Mouse (Mus musculus) heart, adult 8-10 months (tissue): ENCODE measurements around the gene Ddx6. TPM values are rescaled to one million over a fixed set of nuclear protein-coding genes. Genes with fewer than 3 reads are reported as not detected.
"Not testable (repeated sequence)": the region's sequence is repeated elsewhere in the genome, so short reads cannot be mapped to it uniquely, and the experiment has no call there.

Experiments used
- DNase-seq: peaks from one replicate; pipeline ENCODE4 v3.0.0; 2022; ENCODE audit warnings: low spot score
- total RNA-seq, 4 experiments: library from RNA; stranded (reverse); gene quantifications; 2 replicates each; pipeline ENCODE4 v1.2.4; 2022

Ddx6 gene
- total RNA-seq, 4 experiments from 2014 or later = 78.5 to 93.2 (median 88.8) TPM

- no peak for DNase-seq
Measured at GRCm38 (mm10) chr9:44593886-44594285, 10.8 kb upstream of the Ddx6 start.

DNA sequence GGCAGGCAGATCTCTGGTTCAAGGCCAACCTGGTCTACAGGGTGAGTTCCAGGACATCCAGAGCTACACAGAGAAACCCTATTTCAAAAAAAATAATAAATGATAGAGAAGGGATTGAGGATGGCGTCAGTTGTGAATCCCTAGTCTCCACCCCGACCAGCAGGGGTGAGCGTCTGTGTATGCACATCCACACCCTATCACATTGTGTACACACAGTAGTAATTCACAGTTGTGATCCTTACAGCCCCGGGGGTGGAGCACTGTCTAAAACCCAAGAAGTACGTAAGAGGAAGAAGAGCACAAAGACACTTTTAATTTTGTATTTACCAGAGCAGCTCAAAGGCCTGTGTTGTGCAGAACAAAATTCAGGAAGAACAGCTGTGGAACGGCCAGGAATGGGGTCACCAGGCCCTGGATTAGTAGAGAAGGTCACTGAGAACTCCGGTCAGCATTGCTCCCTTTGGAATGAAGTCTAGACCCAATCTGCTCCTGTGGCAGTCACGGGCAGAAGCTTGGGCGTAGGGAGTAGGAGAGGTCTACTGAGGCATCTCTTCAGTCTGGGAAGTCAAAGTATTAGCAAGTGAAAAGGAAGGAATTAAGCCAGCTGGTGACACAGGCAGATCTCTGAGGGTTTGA, 9.7 kb upstream of the Ddx6 start:
- DNase-seq = no peak

DNA sequence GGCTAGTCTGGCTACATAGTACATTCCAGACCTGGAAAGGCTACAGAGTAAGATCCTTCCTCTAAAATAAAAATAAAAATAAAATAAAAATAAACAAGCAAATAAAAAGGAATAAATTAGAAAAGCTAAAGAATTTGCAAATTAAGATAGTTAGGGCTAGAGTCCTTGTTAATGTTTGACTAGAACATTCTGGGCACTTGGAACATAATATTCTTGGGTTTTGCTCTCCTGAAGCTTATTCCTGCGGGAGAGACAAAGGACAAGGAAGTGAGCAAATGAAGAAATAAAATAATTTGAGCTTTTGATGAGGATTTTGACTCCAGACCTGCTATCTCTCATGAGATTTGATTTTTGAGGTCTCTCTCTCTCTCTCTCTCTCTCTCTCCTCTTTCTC, 9.2 kb upstream of the Ddx6 start:
- DNase-seq = no peak

GRCm38 (mm10) chr9:44597742-44598141, 7.0 kb upstream of the Ddx6 start:
- no peak for DNase-seq

DNA sequence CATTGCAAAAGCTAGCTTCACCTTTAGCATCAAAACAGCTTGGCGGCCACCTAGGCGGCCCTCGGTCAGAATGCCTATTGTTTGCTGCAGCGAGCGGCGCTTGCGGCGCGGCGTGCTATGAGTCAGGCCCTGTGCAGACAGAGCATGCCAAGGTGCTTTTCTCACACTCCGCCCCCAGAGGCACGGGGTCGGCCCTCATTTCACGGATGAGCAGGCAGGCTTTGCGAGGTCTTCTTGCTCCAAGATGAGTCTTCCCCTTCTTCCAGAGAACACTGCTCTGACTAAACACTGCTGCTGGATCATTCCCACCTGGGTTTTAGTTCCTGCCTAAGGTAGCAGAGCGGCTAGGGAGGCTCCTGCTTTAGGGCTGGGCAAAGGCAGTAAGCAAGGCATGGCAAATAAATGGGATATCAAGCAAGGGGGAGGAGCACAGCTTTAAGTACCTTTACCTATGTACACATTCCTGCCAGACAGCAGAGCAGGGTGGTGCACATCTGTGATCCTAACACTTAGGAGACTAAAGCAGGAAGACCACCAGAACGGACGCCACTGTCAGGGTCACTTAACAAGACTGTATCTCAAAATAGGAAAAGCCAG, 5.7 kb upstream of the Ddx6 start:
- no peak for DNase-seq

DNA sequence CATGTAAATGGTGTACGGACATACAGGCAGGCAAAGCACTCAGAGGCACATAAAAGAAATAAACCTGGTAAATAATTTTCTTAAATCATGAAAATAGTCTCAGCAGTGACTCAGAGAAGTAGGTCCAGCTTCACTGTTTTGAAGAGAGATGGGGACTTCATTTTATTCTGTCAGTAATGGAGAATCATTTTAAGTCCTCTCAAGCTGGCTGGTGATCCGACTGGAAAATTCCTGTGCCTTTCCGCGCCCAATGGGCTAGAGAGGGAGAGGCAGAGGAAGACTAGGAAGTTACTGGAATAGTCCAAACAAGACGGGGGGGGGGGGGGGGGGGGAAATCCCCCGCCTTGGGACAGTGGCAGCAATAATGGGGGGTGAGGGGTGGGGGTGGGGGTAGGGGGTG, 5.1 kb upstream of the Ddx6 start:
- DNase-seq = no peak

DNA sequence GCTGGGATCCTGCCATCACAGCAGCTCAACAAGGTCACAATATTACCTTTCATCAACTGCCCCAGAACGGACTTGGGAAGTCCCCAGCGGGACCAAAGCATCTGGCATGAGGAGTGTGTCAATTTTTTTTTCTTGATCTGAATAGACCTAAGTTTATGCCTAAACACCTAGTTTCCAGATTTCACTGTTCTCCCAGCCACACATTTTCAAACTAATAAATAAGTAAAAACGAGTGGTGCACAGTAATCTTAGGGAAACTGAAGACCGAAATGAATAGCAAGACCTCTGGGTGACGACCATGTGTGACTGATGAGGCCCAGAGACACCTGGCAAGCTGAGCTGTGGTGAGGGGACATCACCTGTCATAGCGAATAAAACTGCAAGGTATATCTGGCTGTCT, 3.9 kb upstream of the Ddx6 start:
- DNase-seq = no peak

- DNase-seq = no peak
Measured at GRCm38 (mm10) chr9:44602766-44603165, 1.9 kb upstream of the Ddx6 start.

DNA sequence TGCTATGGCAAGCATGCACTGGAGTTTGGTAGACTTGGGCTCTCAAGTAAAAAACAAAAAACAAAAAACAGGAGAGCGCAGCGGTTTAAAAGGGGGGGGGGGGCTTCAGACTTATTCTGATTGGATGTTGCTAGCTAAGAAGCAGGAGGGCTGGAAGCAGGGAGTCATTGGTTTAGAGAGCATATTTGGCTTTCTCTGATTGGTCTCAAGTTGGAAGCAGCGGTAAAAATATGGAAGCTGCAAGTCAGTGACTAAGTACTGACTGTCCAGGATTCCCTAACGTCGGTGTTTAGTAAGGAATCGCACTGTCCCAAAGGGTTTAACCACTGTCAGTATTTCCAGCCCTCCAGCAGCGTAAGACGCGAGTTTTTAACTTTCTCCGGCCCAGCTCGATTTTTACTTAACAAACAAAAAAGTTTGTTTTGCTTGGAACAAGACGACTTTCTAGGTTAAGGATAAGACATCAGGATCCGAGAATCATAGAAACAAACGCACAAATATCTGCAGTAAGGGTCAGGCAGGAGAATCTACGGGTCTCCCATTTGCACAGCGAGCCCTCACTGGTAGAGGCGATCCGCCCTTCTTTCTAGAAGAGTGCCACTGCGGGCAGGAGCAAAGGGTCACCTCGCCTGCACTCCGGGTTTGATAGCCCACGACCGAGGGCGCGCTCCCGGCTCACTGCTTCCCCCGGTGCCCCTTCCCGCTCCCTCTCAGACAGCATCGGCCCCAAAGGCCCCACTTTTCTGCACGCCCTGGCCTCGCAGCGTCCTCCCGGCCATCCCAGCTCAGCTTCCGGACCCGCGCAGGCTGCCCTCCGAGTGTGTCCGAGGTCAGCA, 1.0 kb upstream of the Ddx6 start:
- peak; percentile 77 for DNase-seq

- peak; percentile 63 for DNase-seq
Measured at GRCm38 (mm10) chr9:44604290-44604778, 358 bp upstream of the Ddx6 start.

DNA sequence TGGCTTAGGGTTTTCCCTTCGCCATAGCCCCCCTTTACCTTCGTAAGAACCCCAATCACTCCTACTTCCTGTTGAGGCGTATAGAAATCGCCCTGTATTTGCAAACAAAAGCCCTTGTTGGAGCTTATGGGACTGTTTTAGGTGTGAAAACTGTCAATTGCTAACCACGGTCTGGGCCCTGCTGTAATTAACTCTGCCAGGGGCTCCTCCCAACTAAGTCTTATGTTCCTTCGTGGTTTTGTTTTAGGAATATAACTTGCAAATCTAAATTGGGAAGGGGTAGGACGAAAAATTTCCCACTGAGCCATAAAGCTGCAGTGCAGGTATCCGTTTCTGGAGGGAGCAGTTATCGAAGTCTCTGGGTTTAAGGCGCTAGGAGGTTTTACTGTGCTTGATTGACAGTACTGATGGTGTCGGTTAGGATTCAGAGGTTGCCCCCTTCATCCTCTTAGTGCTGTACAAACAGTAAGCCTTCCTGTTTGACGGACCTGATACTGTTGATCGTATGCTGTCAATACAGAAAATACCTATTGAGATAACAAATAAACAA, 999 bp downstream of the Ddx6 start:
- DNase-seq = peak; percentile 26

- no peak for DNase-seq
Measured at GRCm38 (mm10) chr9:44606646-44607045, 2.0 kb downstream of the Ddx6 start.

- DNase-seq = no peak
Measured at GRCm38 (mm10) chr9:44607306-44607705, 2.6 kb downstream of the Ddx6 start.

DNA sequence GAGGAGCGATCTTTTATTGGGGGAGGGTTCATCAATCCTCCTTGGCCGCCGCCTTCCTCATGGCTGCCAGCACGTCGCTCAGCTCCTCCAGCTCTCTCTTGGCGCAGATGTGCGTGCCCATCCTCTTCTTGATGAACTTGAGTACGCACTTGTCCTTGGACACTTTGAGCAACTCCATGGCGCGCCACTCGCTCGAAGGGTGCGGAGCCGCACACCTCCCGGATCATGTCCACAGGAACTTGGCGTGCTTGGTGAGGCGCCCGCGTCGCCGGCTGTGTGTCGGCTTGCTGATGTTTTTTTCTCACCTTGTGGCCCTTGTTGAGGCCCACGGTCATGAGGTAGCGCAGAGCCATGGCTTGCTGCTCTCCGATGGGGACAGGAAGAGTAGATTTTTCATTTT, 5.7 kb downstream of the Ddx6 start:
- no peak for DNase-seq

GRCm38 (mm10) chr9:44613081-44613480, 8.4 kb downstream of the Ddx6 start:
- DNase-seq = not testable (repeated sequence)

- DNase-seq = no peak
Measured at GRCm38 (mm10) chr9:44621114-44621513, 16.4 kb downstream of the Ddx6 start.

GRCm38 (mm10) chr9:44624390-44624789, 19.7 kb downstream of the Ddx6 start:
- no peak for DNase-seq

GRCm38 (mm10) chr9:44626268-44626667, 21.6 kb downstream of the Ddx6 start:
- DNase-seq = no peak

DNA sequence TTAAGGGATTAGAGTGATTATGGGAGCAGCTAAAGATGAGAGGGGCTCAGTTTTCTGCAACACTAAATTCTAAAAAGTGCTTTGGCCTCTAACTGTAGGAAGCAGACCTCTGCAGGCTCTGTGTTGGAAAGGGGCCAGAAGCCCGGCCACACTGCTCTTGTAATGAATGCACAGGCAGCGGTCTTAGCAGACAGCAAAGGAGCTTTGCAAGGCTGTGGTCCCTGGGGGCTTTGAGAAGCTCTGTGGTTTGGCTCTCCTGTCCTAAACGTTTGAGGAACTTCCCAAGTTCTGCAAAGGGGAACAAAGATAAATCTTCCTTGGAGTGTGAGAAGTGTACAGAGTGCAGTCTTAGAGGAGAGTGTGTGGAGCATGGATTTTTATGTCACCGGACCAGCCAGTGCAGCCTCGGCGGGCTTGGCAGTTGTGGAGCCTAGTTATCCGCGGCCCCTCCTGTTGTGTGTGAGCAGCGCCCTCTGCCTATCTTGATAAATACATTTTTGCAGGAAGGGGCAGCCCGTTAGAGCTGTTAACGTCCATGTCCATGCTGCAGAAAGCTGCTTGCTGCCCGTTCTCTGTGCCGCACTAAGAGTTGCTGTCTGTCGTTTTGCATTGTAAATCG, 33.0 kb downstream of the Ddx6 start:
- peak; percentile 36 for DNase-seq

DNA sequence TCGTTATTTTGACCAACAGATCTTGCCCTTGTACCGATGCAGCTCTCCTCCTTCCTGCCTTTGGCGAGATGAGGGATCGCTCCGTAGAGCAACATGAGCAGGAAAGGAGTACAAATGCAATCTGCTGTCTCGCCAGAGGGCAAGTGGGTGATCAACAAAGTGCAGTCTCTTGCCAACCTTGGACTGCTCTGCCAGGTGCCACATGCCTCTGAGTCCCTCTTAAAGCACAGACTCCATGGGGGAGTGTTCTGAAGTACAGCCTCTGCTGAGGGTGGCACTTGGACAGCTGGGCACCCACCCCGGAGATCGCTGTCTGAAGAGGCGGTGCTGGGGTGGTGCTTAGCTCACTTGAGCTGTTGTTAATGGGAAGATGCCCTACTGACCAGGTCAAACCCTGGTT, 34.0 kb downstream of the Ddx6 start:
- DNase-seq = peak; percentile 42

DNA sequence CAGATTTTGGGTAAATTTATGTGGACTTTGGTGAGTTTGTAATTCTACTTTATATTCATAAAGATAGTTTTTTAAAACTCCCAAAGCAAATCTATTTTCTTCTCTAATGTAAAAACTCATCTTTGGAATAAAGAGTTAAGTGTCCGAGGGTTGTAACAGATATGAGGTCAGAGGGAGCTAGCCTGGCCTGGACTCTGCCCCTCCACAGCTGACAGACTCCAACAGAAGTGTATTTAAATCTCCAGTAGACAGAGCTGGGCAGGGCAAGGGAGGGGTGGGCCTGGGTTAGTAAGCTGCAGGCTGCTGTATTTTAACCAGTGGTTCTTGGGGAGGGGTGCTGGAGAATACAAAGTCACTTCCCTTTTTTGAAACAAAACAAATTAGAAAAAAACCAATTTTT, 35.3 kb downstream of the Ddx6 start:
- not testable (repeated sequence) for DNase-seq
